Mouse (Mus musculus): ENCODE results near the gene Cnst.
A peak's percentile ranks its signal among the peaks of the same experiment; 100 is the strongest.

Cnst gene

DNA sequence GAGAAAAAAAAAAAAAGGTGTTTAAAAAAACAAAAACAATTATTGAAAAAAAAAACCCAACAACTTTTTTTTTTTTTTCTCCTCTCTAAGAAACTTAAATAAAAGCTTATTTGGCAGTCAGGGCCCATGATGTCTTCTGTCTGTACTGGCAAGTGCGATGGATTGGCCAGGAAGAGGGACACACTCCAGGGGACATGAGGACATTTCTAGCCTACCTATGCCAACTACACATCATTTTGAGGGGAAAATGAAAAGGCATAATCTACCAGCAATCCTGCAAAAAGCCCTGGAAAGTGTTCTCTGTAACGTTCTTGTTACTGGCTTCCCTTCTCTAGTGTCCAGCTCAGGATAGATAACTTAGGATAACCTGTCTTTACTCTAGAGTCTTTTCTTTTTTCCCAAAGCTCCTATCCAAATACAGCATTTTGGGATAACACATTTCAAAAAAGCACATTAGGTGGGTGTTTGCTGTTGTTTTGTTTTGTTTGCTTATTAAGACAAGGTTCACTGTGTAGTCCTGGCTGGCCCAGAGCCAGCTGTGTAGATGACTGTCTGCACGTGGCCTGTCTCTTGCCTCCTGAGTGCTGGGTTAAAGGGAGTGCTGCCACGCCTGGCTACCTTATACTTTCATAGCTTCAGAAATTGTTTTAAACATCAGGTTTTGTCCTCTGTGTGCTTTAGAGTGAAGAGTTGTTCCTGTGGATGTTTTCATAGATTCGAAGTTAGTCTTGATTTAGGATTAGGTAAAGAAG is 7.2 kb downstream of the Cnst start:
- no peak for DNase-seq (ENCODE audit: low read depth, low spot score)

DNA sequence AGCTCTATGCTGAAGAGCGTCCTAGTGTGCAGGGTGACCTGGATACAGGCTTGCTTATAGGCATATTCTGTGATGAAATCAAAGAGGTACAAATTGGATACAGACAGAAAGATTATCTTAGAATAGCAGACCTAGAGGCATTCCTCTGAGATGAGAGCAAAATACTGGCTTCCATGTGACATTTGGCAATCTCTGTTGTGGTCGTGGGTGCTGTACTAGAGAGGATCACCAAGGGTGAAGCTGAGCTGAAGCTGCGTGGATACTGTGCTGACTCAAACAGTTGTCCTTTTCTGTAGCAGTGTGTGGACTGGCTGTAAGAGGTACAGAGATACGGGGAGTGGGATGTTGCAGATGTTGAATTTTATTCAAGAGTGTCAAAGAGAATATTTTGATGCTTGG is 7.8 kb downstream of the Cnst start:
- peak; percentile 43 for DNase-seq (ENCODE audit: low read depth, low spot score)

DNA sequence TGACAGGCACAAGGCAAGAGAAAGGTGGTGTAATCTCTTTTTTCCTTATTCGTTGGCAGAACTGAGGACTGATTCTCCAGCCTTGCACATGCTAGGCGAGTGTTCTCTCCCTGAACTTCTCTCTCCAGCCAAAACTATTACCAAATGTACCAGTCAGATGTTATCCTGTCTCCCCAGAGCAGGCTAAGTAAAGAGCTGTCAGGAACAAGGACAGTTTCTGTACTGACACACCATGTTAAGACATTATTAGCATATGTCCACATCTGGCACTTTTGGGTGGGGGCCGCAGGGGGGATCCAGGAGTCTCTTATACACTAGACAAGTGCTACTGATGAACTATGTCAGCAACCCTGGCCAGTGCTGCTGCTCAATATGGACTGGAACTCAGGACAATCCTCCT is 10.8 kb downstream of the Cnst start:
- no peak for DNase-seq (ENCODE audit: low read depth, low spot score)

DNA sequence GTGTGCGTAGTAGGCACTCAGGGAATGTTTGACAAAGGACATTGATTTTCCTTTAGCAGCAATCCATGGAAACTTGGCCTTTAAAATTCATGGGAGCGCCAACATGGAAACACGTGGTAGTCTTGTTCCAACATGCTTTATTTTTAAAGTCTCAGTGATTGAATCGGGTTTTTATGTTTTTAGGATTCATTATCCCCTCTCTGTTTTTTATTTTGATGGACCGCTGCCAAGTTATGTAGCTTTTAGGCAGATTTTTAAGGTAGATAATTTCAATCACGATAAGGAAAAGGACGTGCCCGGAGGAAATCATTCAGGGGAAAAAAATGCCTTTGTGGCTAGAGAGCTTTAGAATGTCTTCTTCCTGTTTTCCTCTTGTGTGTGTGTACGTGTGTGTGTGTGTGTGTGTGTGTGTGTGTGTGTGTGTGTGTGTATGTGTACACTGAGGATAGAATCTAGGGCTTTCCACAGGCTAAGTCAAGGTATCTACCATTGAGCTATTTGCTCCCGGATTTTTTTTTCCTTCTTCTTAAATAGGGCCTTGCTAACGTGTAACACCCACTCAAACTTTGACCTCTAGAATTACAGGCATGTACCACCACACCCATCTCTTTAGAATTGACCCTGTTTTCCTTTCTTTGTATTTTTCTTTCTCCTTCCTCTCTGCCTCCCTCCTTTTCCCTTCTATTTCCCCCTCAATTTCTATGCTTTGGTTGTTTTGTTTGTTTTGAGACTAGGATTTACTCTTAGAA is 13.4 kb downstream of the Cnst start:
- DNase-seq (ENCODE audit: low read depth, low spot score) = no peak

DNA sequence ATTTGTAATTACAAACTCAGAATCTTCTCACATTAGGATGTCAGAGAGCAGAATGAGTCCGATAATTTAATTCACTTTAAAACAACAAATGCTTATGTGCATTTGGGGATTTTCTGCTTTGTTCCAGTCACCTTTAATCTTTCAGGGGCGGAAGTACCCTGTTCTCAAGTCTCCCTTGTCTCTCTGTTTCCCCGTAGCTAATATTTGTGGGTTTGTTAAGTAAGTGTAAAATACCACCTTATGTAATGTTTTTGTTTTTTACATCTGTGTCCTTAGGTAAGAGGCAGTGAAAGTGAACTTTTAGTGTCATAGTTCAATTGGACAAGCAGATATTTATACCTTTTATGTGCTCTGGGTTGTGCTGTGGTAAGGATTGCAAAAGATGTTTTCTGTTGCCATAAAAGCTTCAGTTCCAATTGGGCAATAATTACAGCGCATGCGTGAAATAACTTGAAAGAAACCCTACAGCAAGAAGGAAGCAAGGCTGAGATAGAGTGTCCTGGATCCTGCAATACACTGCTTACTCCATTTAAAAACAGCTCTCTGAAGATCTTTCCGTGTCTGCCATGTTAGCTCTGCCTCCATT is 14.8 kb downstream of the Cnst start:
- DNase-seq (ENCODE audit: low read depth, low spot score) = no peak

DNA sequence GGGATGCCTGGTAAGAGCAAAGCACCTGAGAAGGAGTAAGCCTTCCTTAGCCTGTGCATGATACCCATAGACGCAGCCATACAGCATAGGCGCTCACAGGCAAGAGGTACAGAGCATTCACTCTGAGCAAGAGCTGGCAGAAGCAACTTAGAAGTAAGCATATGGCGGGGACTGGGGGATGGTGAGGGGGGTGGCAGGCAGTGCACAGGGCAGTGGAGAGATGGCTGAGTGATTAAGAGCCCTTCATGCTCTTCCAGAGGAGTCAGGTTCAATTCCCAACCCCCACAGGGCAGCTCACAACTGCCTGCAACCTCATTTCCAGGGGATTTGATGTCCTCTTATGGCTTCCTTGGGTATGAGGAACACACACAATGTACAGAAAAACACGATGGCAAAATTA is 17.0 kb downstream of the Cnst start:
- DNase-seq (ENCODE audit: low read depth, low spot score) = no peak

DNA sequence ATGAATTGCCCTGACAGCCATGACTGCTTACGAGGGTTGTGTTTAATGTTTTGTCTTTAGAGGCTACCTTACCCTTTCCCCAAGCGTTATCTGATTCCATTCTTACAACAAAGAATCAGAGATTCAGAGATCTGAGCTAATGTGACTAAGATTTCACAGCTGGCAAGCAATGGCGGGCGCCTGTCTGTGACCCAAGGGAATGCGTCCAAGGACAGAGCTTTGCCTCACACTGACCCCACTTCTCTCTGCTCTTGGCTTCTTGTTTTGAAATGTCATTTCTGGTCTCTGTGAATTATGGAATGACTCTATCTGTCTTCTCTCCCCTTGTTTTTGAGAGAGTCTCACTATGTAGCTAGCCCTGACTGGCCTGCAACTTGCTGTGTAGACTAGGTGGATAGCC is 17.8 kb downstream of the Cnst start:
- DNase-seq (ENCODE audit: low read depth, low spot score) = no peak

DNA sequence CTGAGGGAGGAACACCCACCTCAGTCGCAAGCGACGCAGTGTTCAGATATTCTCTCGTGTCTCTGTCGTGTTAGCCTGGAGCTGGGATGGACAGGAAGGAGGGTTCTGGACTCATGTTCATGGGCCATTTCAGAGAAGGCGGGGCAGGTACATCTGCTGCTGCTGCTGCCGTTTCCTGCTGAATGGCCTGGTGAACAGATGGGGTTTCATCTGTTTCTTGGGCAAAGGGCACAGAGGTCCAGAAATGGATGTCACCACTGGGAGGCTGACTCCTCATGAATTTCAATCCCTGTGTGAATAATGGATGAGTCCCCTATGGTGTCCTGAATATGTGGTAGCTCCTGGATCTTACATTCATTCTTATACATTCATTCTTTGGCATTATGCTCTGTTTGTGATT is 21.4 kb downstream of the Cnst start:
- peak; percentile 46 for DNase-seq (ENCODE audit: low read depth, low spot score)

DNA sequence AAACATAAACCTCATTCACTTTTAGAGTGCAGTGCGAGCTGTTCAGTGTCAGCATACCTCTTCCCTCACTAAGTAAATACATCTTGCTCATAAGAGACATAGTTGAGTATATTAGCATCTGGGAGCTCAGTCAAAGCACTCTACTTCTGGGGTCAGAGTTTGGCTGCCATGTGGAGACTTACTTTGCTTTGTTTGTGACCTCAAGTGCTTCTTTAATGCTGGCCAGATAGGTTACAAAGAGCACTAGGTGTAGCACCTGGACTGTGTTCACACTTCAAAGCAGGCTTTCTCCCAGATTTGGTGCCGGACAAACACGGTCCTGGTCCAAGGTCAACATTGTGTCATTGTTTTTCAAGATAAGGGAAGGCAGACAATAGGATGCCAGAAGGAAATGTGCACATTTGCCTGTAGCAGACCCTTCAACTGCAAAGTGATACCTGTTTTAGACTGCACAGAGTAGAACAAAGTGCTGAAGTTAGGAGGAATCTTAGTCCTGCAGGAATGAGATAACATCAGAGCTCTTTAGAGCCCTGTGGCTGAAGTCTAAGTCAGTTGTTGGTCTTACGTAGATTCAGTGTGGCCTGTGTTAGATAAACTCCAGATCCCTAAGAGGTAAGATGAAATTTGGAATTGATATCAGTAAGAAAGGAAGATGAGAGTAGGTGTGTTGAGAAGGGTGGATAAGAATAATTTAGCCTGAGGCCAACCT is 22.7 kb downstream of the Cnst start:
- no peak for DNase-seq (ENCODE audit: low read depth, low spot score)

DNA sequence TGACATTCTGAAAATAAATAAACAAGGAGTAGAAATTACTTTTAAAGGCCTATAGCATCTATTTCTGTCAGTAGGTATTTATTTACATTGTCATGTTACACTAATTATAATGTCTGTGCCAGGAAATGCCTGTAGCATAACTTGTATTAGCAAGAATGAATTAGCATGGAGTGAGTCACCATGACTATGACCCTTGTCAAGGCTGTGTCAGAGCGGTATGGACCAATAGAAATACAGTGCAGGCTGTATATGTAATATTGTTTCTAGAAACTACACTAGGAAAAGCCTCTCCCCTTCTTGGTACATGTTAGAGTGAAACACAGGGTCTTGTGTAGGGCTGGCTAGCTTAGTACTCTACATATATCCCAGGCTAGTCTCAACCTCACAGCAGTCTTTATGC is 24.3 kb downstream of the Cnst start:
- peak; percentile 73 for DNase-seq (ENCODE audit: low read depth, low spot score)

DNA sequence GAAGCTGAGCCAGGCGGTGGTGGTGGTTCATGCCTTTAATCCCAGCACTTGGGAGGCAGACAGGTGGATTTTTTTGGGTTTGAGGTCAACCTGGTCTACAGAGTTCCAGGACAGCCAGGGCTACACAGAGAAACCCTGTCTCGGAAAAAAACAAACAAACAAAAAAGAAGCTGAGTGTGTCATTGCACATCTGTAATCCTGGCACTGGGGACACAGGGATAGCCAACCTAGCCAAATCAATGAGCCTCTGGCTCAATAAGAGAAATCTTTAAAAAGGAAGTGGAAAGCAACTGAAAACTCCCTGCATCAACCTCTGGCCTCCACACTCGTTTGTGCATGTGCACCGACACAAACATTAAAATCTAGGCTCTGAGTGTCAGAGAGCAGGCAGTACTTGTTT is 25.5 kb downstream of the Cnst start:
- no peak for DNase-seq (ENCODE audit: low read depth, low spot score)

DNA sequence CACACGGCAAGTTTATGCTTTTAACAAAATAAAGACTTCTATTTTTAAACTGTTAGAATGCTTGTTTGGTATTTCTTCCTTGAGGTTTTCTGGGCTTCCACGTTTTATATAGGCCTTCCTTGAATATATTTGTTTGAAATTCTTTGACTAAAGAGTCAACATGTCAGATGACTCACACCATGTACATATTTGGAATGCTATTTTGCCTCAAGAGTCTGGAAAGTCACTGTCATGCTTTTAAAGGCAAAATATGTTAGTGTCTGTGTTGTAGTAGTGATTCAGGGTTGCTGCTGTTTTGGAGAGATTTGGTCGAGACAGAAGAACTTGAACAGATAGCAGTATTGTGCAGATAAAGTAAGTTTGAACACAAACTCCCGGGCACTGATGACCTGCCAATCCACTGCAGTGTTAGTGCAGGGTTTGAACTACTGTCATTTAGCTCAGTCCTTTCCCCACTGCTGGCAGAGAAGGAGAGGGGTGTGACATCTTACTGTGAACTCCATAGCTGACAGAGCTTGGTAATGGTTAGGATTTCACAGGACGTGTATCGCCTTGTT is 27.6 kb downstream of the Cnst start:
- DNase-seq (ENCODE audit: low read depth, low spot score) = peak; percentile 85

DNA sequence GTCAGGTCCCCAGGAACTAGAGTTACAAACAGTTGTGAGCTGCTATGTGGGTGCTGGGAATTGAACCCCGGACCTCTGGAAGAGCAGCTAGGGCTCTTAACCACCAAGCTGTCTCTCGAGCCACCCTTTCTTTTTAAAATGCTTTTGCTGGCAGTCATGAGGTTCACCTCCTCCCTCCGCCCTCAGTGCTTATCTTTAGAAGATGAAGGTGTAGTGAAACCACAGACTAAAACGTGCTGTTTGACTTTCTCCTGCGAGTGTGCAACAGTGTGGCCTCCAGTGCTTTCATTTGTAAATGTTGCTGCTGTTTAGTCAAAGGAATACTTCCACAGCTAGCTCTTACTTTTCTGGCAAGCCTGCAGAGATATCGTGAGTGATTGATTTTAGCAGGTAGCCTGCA is 32.5 kb downstream of the Cnst start:
- DNase-seq (ENCODE audit: low read depth, low spot score) = no peak

DNA sequence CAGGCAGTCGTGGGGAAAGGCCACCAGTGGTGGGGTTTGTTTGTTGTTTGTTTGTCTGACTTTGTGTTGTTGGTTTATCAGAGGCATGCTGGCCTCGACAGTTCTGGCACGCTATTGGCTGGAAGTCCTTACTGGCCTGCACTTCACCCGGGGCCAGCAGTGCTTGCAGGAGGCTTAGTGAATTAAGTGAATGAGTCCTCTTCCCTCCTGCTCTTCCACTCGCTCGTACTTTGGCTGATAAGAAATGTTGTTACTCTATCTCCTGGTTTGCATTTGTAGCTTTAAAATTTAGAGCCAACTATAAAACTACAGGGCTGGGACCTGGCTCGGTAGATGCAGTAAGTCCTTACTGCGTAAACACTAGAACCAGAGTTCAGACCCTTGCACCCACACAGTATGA is 34.0 kb downstream of the Cnst start:
- no peak for DNase-seq (ENCODE audit: low read depth, low spot score)

DNA sequence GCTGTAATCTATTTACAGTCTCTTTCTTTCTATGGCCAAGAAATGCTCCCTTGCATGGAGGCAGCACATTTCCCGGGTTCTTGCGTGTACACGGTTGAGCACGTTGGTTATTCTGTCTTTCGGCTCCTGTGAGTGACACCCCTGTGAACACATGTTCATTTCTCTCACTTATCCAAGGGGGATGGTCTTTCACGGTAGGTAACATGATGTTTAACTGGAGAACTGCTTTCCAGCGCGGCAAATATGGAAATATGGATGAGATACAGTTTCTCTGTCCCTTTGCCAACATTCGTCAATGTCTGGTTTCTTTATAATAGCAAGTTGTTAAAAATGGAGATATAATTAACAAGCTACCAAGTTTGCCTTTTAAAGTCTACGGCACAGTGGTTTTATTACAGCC is 35.3 kb downstream of the Cnst start:
- no peak for DNase-seq (ENCODE audit: low read depth, low spot score)

DNA sequence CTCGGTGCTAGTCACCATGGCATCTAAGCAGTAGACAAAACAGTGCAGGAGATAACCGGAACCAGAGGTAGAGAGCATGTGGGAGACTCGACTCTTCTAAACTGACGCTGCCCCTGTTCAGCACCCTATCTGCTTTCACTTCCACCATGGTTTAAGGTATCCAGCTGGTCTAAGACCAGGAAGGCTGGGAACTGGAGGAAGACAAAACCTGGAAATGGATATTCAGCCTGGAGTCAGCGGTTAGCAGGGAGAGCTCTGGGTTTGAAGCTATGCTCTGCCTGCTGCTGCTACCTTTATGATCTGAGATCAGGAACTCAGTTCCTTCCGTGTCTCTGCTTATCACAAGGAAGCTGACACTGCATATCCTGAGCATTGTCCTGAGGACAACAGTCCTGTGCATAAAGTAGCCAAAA is 35.9 kb downstream of the Cnst start:
- no peak for DNase-seq (ENCODE audit: low read depth, low spot score)

DNA sequence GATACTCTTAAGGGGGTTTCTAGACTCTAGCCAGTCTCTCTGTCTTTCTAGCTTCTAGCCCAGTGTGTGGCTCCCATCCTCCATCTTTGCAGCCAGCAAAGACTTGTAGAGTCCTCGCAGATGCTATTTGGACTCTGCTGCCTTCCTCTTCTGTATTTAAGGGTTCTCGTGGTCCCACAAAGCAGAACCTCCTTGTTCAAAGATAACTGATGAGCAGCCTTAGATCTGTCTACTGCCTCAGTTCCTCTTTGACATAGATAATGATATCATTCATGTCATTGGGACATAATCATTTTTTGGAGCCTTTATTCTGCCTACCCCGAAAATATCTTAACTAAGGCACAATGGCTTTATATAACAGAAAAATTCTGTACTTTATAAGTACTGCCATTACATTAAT is 36.9 kb downstream of the Cnst start:
- no peak for DNase-seq (ENCODE audit: low read depth, low spot score)

DNA sequence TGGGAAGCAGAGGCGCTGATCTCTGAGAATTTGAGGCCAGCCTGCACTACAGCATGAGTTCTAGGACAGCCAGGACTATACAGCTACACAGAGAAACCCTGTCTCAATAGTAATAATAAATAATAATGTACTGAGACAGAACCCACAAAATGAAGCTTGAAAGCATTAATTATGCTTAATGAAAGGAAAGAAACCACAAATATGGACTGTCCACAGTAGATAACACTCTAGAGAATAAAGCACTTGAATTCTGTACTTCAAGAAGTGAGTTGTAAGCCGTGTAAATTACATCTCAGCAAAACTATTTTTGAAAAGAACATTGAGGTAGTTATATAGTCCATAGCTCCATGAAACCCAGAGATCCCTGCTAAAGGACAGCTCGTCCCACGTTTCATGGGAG is 38.0 kb downstream of the Cnst start:
- DNase-seq (ENCODE audit: low read depth, low spot score) = no peak

DNA sequence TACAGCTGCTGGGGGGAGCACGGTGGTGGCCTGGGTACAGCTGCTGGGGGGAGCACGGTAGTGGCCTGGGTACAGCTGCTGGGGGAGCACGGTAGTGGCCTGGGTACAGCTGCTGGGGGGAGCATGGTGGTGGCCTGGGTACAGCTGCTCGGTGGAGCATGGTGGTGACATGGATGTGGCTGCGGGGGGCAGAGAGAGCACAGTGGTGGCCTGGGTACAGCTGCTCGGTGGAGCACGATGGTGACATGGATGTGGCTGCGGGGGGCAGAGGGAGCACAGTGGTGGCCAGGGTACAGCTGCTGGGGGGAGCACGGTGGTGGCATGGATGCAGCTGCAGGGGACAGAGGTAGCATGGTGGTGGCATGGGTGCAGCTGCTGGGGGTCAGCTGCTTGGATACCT is 39.5 kb downstream of the Cnst start:
- DNase-seq (ENCODE audit: low read depth, low spot score) = no peak

DNA sequence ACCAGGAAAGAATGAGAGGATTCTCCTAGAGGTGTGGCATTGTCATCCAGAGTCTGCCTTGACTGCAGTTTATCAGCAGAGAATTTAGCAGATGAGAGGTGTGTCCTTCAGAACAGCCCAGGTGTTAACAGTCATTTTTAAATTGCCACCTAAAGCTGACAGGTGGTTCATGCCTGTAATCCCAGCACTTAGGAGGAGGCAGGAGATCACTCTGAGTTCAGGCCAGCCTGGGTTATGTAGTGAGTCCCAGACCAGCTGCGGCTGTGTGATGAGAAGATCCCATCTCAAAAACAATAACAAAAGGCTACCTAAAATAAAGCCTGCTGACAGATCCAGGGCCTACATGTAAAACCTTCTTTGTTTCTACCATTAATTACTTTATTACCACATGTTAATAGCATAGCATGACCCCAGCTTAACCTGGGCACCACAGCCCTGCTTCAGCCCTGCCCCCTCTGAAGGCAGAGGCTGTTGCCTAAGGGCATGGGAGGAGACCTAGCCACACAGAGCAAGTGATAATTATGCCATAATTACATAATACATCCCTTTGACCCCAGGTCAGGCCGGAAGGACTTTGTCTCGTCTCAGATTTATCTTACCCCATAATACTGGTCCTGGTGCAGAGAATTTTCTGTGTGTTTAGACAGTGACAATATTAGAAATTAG is 40.4 kb downstream of the Cnst start:
- DNase-seq (ENCODE audit: low read depth, low spot score) = no peak

DNA sequence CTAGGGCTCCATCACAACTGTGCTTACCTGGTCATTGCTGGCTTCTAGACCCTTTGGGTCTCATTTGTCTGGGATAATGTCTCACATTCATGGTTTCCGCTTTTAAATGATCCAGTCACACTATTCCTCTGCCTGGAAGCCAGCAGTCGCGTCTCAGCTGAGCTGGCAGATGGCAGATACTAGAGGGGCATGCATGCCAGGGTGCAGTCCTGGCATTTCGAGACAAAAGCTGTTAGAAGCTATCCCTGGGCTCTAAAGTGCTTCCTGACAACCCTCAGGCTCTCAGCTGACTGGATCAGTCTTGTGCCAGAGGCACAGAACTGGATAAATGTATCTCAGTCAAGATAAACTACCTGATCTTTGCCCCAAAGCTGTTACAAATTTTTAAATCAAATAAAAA is 42.1 kb downstream of the Cnst start:
- no peak for DNase-seq (ENCODE audit: low read depth, low spot score)

DNA sequence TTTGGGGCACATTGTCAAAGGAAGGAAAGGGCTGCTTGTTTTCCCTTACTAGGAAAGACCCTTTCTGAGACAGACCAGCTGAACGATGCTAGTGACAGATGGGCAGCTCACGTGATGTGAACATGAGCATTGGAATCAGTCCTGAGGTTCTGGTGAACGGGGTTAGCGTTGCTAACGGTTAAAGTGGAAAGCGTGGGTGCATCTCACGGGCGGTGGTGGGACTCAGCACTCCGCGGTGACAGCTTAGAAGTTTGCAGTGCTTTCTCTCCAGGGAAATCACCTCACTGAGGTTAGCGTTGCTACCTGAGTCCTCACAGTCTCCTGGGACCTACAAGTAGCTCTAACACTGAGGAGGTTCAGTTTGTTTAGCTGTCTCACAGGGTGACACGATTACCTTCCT is 45.5 kb downstream of the Cnst start:
- DNase-seq (ENCODE audit: low read depth, low spot score) = no peak
